Mouse (Mus musculus): ENCODE measurements at regions not wholly inside any gene's neighbourhood (a gene's known extent, or its start where the extent isn't known, plus 50 kb on each side); places are given as distances from the start of the nearest gene placed in this dataset.

DNA sequence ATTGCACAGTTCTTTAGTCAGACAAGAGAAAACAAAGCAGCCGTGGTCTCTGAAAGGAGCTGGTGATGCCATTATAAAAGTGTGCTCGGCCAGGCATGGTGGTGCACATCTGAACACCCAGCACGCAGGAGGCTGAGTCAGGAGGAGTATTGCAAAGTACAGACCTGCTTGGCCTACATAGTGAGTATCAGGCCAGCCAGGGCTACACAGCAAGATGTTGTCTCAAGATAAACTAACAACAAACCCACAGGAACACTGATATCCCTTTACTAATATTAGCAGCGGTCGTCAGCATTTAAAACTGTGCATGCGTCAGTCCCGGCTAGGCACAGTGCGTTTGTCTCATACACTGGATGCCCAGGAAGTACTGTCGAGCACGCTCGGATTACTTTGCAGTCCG lies 64.4 kb upstream of the Slc1a1 start:
- no peaks in the 10 kb centered on the region; a peak in 1 of 4 replicates for H3K27me3 ChIP-seq (ENCODE audit: control insufficient read depth in 1 of 2, insufficient read depth in 2 of 2, low read length in 2 of 2)
- H3K4me3 ChIP-seq (ENCODE audit: control insufficient read depth in 1 of 2, insufficient read depth in 1 of 2, low read depth in 2 of 2, low read length in 2 of 2) = no peak overlapping the region
- DNase-seq (ENCODE audit: low read depth, low spot score) = peak; percentile 17
- no peaks in the 10 kb centered on the region; a peak in 1 of 4 replicates for H3K4me1 ChIP-seq (ENCODE audit: control insufficient read depth in 1 of 2, insufficient read depth in 2 of 2, low read length in 2 of 2)
- no peak overlapping the region for H3K27ac ChIP-seq (ENCODE audit: control insufficient read depth, low read depth, low read length)
- H3K9me3 ChIP-seq (replicated peaks; ENCODE audit: insufficient read depth, low read length) = no peaks in the 10 kb centered on the region
- no peaks in the 10 kb centered on the region for H3K79me2 ChIP-seq (ENCODE audit: control insufficient read depth, insufficient read depth, low read length, poor library complexity)
- no peak overlapping the region for H3K9ac ChIP-seq (ENCODE audit: control insufficient read depth, low read depth, low read length, poor library complexity, severe bottlenecking)
- TF ChIP-seq TCF12 (IDR thresholded peaks at IDR 0.05; ENCODE audit: low read depth, low read length) = peak; percentile 41; the same call in 1 of the 2 replicates
- TF ChIP-seq TAL1 (IDR thresholded peaks at IDR 0.05; ENCODE audit: low read length) = peak; percentile 7; the same call in 1 of the 2 replicates
- no peak for TF ChIP-seq MYC (IDR thresholded peaks at IDR 0.05; ENCODE audit: low read depth, low read length)
- H3K36me3 ChIP-seq (ENCODE audit: control insufficient read depth in 1 of 2, insufficient read depth in 2 of 2, low read length in 2 of 2) = no peaks in the 10 kb centered on the region

DNA sequence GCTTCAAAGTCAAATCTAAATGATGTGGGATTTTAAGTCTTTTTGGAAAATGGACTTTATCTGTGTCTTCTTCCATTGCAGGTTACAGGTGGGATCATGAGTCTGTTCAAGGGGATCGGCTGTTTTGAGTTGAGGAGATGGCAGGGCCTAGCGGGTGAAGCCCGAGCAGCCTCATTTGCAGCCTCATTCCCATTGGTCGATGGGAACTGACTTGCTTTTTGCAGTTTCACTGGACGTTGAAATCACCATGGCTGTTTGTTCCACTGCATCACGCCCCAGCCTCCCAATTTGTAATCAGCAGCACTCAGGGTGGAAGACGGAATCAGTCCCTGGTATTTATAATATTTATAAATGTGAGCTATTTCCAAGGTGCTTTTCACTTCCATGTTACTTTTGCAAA lies 63.0 kb upstream of the Slc1a1 start:
- H3K4me1 ChIP-seq (ENCODE audit: control insufficient read depth in 1 of 2, insufficient read depth in 2 of 2, low read length in 2 of 2) = no peaks in the 10 kb centered on the region; a peak in 1 of 4 replicates
- TF ChIP-seq KAT2A (conservative IDR thresholded peaks at IDR 0.05; ENCODE audit: low read depth, low read length) = no peak
- no peak for DNase-seq (ENCODE audit: low read depth, low spot score)

DNA sequence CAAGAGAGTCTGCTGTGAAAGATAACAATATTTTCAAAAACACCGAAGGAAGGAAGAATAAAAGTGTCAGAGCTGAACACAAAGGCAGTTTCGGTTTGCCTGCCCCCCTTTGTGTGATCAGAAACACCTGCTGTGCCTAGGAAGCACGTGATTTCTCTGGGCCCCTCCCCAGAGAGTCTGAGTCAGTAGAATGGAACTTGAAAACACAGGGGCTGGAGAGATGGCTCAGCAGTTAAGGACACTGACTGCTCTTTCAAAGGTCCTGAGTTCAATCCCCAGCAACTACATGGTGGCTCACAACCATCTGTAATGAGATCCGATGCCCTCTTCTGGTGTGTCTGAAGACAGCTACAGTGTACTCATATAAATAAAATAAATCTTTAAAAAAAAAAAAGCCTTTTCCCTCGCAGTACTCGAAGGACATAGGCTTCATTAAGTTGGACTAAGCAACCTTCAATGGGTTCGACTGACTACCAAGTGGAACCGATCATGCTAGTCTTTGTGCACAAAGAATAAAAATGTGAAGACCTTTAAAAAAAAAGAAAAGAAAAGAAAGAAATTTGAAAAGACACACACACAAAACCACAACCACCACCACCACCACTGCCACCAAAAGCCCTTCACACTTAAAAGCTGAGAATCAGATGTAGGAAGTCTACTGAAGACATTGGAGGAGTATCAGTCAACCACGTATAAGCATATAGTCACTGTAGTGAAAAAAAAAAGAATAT lies 61.8 kb upstream of the Slc1a1 start:
- no peaks in the 10 kb centered on the region for H3K36me3 ChIP-seq (ENCODE audit: control insufficient read depth in 1 of 2, insufficient read depth in 2 of 2, low read length in 2 of 2)
- peak; percentile 8 for DNase-seq (ENCODE audit: low read depth, low spot score)
- peak; percentile 45 for TF ChIP-seq USF1 (IDR thresholded peaks at IDR 0.05; ENCODE audit: low read depth, low read length)
- TF ChIP-seq ELF1 (IDR thresholded peaks at IDR 0.05; ENCODE audit: low read depth, low read length) = no peak
- peak; percentile 60; the same call in 1 of the 2 replicates for TF ChIP-seq TBP (IDR thresholded peaks at IDR 0.05; ENCODE audit: low read depth, low read length)
- no peak for TF ChIP-seq ZKSCAN1 (IDR thresholded peaks at IDR 0.05; ENCODE audit: low read depth, low read length)

More for the DNA sequence above, 63.0 kb upstream of the Slc1a1 start:
- H3K27me3 ChIP-seq (ENCODE audit: control insufficient read depth in 1 of 2, insufficient read depth in 2 of 2, low read length in 2 of 2) = no peaks in the 10 kb centered on the region; a peak in 1 of 4 replicates
- no peak overlapping the region for H3K9ac ChIP-seq (ENCODE audit: control insufficient read depth, low read depth, low read length, poor library complexity, severe bottlenecking)
- H3K9me3 ChIP-seq (replicated peaks; ENCODE audit: insufficient read depth, low read length) = no peaks in the 10 kb centered on the region
- H3K27ac ChIP-seq (ENCODE audit: control insufficient read depth, low read depth, low read length) = no peak overlapping the region
- no peaks in the 10 kb centered on the region for H3K36me3 ChIP-seq (ENCODE audit: control insufficient read depth in 1 of 2, insufficient read depth in 2 of 2, low read length in 2 of 2)
- no peaks in the 10 kb centered on the region for H3K79me2 ChIP-seq (ENCODE audit: control insufficient read depth, insufficient read depth, low read length, poor library complexity)
- H3K4me3 ChIP-seq (ENCODE audit: control insufficient read depth in 1 of 2, insufficient read depth in 1 of 2, low read depth in 2 of 2, low read length in 2 of 2) = no peak overlapping the region

More for the DNA sequence above, 61.8 kb upstream of the Slc1a1 start:
- Histone ChIP-seq H3K27ac (ENCODE audit: control insufficient read depth, low read depth, low read length) (no peak overlapping the region), H3K9me3 (replicated peaks; ENCODE audit: insufficient read depth, low read length) (no peaks in the 10 kb centered on the region), H3K27me3 (ENCODE audit: control insufficient read depth in 1 of 2, insufficient read depth in 2 of 2, low read length in 2 of 2) (no peaks in the 10 kb centered on the region; a peak in 1 of 4 replicates), H3K4me3 (ENCODE audit: control insufficient read depth in 1 of 2, insufficient read depth in 1 of 2, low read depth in 2 of 2, low read length in 2 of 2) (no peak overlapping the region), H3K79me2 (ENCODE audit: control insufficient read depth, insufficient read depth, low read length, poor library complexity) (no peaks in the 10 kb centered on the region), H3K4me1 (ENCODE audit: control insufficient read depth in 1 of 2, insufficient read depth in 2 of 2, low read length in 2 of 2) (no peaks in the 10 kb centered on the region; a peak in 1 of 4 replicates), H3K9ac (ENCODE audit: control insufficient read depth, low read depth, low read length, poor library complexity, severe bottlenecking) (no peak overlapping the region)

Measured in MEL (cell line).